Comparison of ENCODE assay signal across 8 mouse cellular contexts in genomic region chr19:20601739-20602138, GRCm38 (mm10).
A peak's percentile ranks its signal among the peaks of the same experiment; 100 is the strongest.
DNase-seq lines count a peak whose midpoint lies in the region; ATAC-seq and TF ChIP-seq lines count a peak whose summit lies in the region.

No protein-coding gene starts in this region.

- WGBS in intestine, postnatal 0 days = 33% methylated on average over 3 of the region's 3 CpGs
- WGBS in lung, embryonic 15.5 days = 45% methylated on average over 3 of the region's 3 CpGs
- WGBS in hindbrain, embryonic 14.5 days = 70% methylated on average over 3 of the region's 3 CpGs

- no peaks in the 10 kb centered on the region; the same call in 1 of the 2 replicates for H3K4me1 ChIP-seq in intestine, postnatal 0 days (replicated peaks; ENCODE audit: control insufficient read depth, insufficient read depth, low read length)
- peaks cover 21% of the 10 kb centered on the region for H3K4me1 ChIP-seq in lung, embryonic 15.5 days
- no peaks in the 10 kb centered on the region for H3K4me1 ChIP-seq in testis, adult 2 months (ENCODE audit: control insufficient read depth, insufficient read depth, low read length)
- no peaks in the 10 kb centered on the region for H3K4me1 ChIP-seq in hindbrain, embryonic 14.5 days (replicated peaks; ENCODE audit: control insufficient read depth, insufficient read depth, low read length)

- no peaks in the 10 kb centered on the region for H3K27me3 ChIP-seq in intestine, postnatal 0 days (replicated peaks; ENCODE audit: control insufficient read depth, insufficient read depth, low read length)
- no peaks in the 10 kb centered on the region for H3K27me3 ChIP-seq in lung, embryonic 15.5 days
- no peaks in the 10 kb centered on the region for H3K27me3 ChIP-seq in testis, adult 2 months (ENCODE audit: control insufficient read depth, insufficient read depth, low read length)
- H3K27me3 ChIP-seq in hindbrain, embryonic 14.5 days (ENCODE audit: control insufficient read depth, insufficient read depth, low read length) = no peaks in the 10 kb centered on the region

- H3K4me3 ChIP-seq in intestine, postnatal 0 days (ENCODE audit: low read depth, low read length) = peak overlapping the region; percentile 22
- H3K4me3 ChIP-seq in lung, embryonic 15.5 days = peak overlapping the region; percentile 19; the same call in 1 of the 2 replicates
- peak overlapping the region; percentile 69 for H3K4me3 ChIP-seq in testis, adult 2 months (ENCODE audit: control insufficient read depth, low read depth, low read length)
- H3K4me3 ChIP-seq in hindbrain, embryonic 14.5 days (replicated peaks; ENCODE audit: low read length) = no peak overlapping the region

- TF ChIP-seq CTCF in intestine, postnatal 0 days (IDR thresholded peaks at IDR 0.05; ENCODE audit: low read depth) = no peak
- no peak for TF ChIP-seq CTCF in testis, adult 2 months (IDR thresholded peaks at IDR 0.05; ENCODE audit: control insufficient read depth, insufficient read depth, insufficient replicate concordance, low read depth, low read length)

- H3K36me3 ChIP-seq in intestine, postnatal 0 days (ENCODE audit: control insufficient read depth, insufficient read depth) = no peaks in the 10 kb centered on the region
- no peaks in the 10 kb centered on the region for H3K36me3 ChIP-seq in lung, embryonic 15.5 days
- H3K36me3 ChIP-seq in testis, adult 2 months (ENCODE audit: control insufficient read depth, insufficient read depth, low read length) = no peaks in the 10 kb centered on the region
- H3K36me3 ChIP-seq in hindbrain, embryonic 14.5 days (replicated peaks; ENCODE audit: control insufficient read depth, insufficient read depth) = no peaks in the 10 kb centered on the region

- H3K9me3 ChIP-seq in intestine, postnatal 0 days (ENCODE audit: control insufficient read depth) = no peaks in the 10 kb centered on the region
- H3K9me3 ChIP-seq in lung, embryonic 15.5 days = no peaks in the 10 kb centered on the region
- no peaks in the 10 kb centered on the region for H3K9me3 ChIP-seq in hindbrain, embryonic 14.5 days (ENCODE audit: control insufficient read depth, low read length)

- peak overlapping the region; percentile 26; the same call in 1 of the 2 replicates for H3K9ac ChIP-seq in intestine, postnatal 0 days (ENCODE audit: low read depth, low read length)
- H3K9ac ChIP-seq in lung, embryonic 15.5 days = no peak overlapping the region
- no peak overlapping the region for H3K9ac ChIP-seq in hindbrain, embryonic 14.5 days

- no peak overlapping the region for H3K27ac ChIP-seq in intestine, postnatal 0 days (ENCODE audit: low read depth, low read length)
- H3K27ac ChIP-seq in lung, embryonic 15.5 days = peak overlapping the region; percentile 31; the same call in 1 of the 2 replicates
- peak overlapping the region; percentile 70 for H3K27ac ChIP-seq in testis, adult 2 months (ENCODE audit: control insufficient read depth, insufficient read depth, low read depth, low read length)
- no peak overlapping the region for H3K27ac ChIP-seq in hindbrain, embryonic 14.5 days

- peak; percentile 74 for TF ChIP-seq POLR2A in testis, adult 2 months (IDR thresholded peaks at IDR 0.05; ENCODE audit: control insufficient read depth, low read depth, low read length)

- H3K4me2 ChIP-seq in intestine, postnatal 0 days (replicated peaks; ENCODE audit: low read depth) = peak overlapping the region; percentile 56
- peak overlapping the region; percentile 41 for H3K4me2 ChIP-seq in lung, embryonic 15.5 days
- H3K4me2 ChIP-seq in hindbrain, embryonic 14.5 days (replicated peaks) = no peak overlapping the region

- DNase-seq in 3134 (ENCODE audit: extremely low read depth, insufficient read length, low spot score) = peak; percentile 5
- peak; percentile 28 to 37 for DNase-seq in adrenal gland, postnatal 36 days
- DNase-seq in hindbrain, embryonic 14.5 days (ENCODE audit: low spot score) = no peak
- no peak for DNase-seq in right cerebral cortex, adult 18-20 months

- peak; percentile 96 for ATAC-seq in intestine, postnatal 0 days
- ATAC-seq in lung, embryonic 15.5 days (ENCODE audit: borderline replicate concordance, extremely low read depth, low FRiP score, low TSS enrichment) = peak; percentile 81; the same call in 1 of the 2 replicates
- ATAC-seq in hindbrain, embryonic 14.5 days (ENCODE audit: low FRiP score) = no peak
- ATAC-seq in inflammation-experienced regulatory T-cells, adult 6 months = no peak

Comparison
In these comparisons a context has a peak if more than half of its experiments do, and no peak if none do; other contexts are left out.
1. DNase-seq: peak in 3134 (single experiment) and adrenal gland, postnatal 36 days (2 of 2); none in hindbrain, embryonic 14.5 days (single experiment) and right cerebral cortex, adult 18-20 months (single experiment).
2. ATAC-seq: peak in intestine, postnatal 0 days (single experiment) and lung, embryonic 15.5 days (single experiment); none in hindbrain, embryonic 14.5 days (single experiment) and inflammation-experienced regulatory T-cells, adult 6 months (single experiment).
3. H3K27ac ChIP-seq: peak in lung, embryonic 15.5 days (single experiment) and testis, adult 2 months (single experiment); none in intestine, postnatal 0 days (single experiment) and hindbrain, embryonic 14.5 days (single experiment).